Mouse (Mus musculus) heart, embryonic 12.5 days (tissue): ENCODE data around the gene Eng. TPM values are rescaled to one million over a fixed set of nuclear protein-coding genes. Genes with fewer than 3 reads are reported as not detected.

Experiments used
- ATAC-seq: fragments of 200-750 bp; cut with Nextera tagmentation; 2 replicates; pipeline ENCODE4 v1.8.0; 2017; ENCODE audit warnings: moderate TSS enrichment, moderate library complexity; ENCODE audit not compliant: insufficient number of reproducible peaks, low FRiP score
- H3K27ac ChIP-seq: fragments of 300-500 bp; sonication (generic); 2 replicates; pipeline ENCODE4 v1.5.1; 2016; ENCODE audit warnings: mild to moderate bottlenecking, moderate library complexity; ENCODE audit not compliant: poor library complexity, severe bottlenecking
- H3K27me3 ChIP-seq: fragments of 300-500 bp; sonication (generic); replicated peaks from 2 replicates; pipeline ENCODE4 v1.6.1; 2016; ENCODE audit warnings: mild to moderate bottlenecking, moderate library complexity
- H3K36me3 ChIP-seq: fragments of 300-500 bp; sonication (generic); 2 replicates; pipeline ENCODE4 v1.6.1; 2016; ENCODE audit warnings: mild to moderate bottlenecking, moderate library complexity
- H3K4me1 ChIP-seq: fragments of 300-500 bp; sonication (generic); replicated peaks from 2 replicates; pipeline ENCODE4 v1.6.1; 2016; ENCODE audit warnings: mild to moderate bottlenecking
- H3K4me2 ChIP-seq: fragments of 300-500 bp; sonication (generic); 2 replicates; pipeline ENCODE4 v1.6.1; 2016; ENCODE audit warnings: mild to moderate bottlenecking, moderate library complexity
- H3K4me3 ChIP-seq: fragments of 300-500 bp; sonication (generic); 2 replicates; pipeline ENCODE4 v1.5.1; 2016; ENCODE audit warnings: mild to moderate bottlenecking
- H3K9ac ChIP-seq: fragments of 300-500 bp; sonication (generic); 2 replicates; pipeline ENCODE4 v1.6.1; 2016; ENCODE audit warnings: mild to moderate bottlenecking, moderate library complexity
- H3K9me3 ChIP-seq: fragments of 300-500 bp; sonication (generic); replicated peaks from 2 replicates; pipeline ENCODE4 v1.6.1; 2016; ENCODE audit warnings: mild to moderate bottlenecking, moderate library complexity
- WGBS: fragments of 180-500 bp; shearing (Covaris S2); methylation state at CpG from one replicate; pipeline ENCODE4 v1.1.7; 2016; 5-methylcytosine and 5-hydroxymethylcytosine counted together
- polyA plus RNA-seq: library from polyadenylated mRNA; unstranded; fragments of >200 nt; fragmentation: Nextera tagmentation; extraction: Ambion mirVana; gene quantifications from 2 replicates; pipeline ENCODE4 v1.2.1, GENCODE M21; 2016

Gene Eng
- polyA plus RNA-seq, 1 experiment from 2014 or later: 159 TPM

DNA sequence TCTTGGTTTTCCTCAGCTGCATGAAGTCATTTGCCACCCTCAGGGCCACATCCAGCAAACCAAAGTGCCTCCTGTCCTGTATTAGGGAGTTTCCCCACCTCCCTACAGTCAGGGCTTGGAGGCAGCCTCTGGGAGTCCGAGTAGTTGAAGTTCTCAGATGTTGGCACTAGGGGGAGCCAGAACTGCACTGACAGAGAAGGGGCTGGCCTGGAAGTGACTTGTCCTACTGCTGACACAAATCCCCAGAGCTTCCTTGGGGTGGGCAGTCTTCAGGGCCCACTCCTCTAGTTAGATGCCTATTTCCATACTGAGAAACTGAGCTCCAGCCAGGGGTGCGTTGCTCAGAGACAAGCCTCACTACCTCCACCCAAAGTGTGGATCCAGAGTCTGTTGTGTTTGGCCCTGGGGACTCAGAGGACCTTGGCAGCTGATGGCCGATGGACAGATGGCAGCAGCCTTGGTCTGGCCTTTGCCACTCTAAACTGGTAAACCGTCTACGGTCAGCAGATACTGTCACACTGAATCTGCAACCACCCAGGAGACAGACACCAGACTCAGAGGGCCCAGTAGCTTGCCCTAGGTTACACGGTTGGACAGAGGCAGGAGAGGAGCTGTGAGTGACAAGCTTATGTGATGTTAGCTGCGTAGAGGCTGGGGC lies 14.5 kb upstream of the Eng start:
- ATAC-seq: peak; percentile 38

DNA sequence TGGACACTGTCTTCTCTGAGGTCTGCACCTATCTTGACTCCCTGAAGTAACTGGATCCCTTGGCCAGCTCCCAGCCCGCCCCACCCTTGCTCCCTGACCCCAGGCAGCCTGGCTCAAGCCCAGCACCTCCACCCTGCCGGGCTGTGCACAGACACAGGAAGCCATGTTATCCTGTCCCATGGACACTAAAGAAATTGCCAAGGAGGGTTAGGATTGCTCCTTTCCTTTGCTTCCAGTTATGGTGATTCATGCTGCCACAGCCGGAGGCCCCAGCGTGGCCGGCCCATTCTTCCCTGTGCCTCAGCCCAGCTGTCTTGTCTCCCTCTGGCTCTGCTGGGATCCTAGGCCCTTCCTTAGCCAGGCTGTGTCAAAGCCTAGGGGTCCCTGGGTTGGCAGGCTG lies 12.7 kb upstream of the Eng start:
- Histone ChIP-seq H3K4me3 (no peak overlapping the region), H3K4me2 (no peak overlapping the region), H3K27me3 (no peaks in the 10 kb centered on the region), H3K27ac (peak overlapping the region; percentile 63; the same call in 1 of the 2 replicates), H3K36me3 (peaks cover 53% of the 10 kb centered on the region), H3K9ac (no peak overlapping the region), H3K9me3 (no peaks in the 10 kb centered on the region), H3K4me1 (peaks cover 55% of the 10 kb centered on the region)
- no peak for ATAC-seq
- WGBS: 58% methylated on average over 5 of the region's 5 CpGs

More for the DNA sequence above, 14.5 kb upstream of the Eng start:
- no peaks in the 10 kb centered on the region for H3K9me3 ChIP-seq
- H3K27ac ChIP-seq: peak overlapping the region; percentile 35; the same call in 1 of the 2 replicates
- peaks cover 61% of the 10 kb centered on the region for H3K4me1 ChIP-seq
- H3K36me3 ChIP-seq: peaks cover 53% of the 10 kb centered on the region
- H3K9ac ChIP-seq: 0 out of 2 replicates have a peak overlapping the region, but pooled peaks have one; percentile 17
- 42% methylated on average over 7 of the region's 7 CpGs for WGBS
- H3K27me3 ChIP-seq: no peaks in the 10 kb centered on the region
- H3K4me2 ChIP-seq: no peak overlapping the region
- H3K4me3 ChIP-seq: no peak overlapping the region

- Histone ChIP-seq H3K4me2 (no peak overlapping the region), H3K9me3 (no peaks in the 10 kb centered on the region), H3K4me3 (no peak overlapping the region), H3K27ac (peak overlapping the region; percentile 41; the same call in 1 of the 2 replicates), H3K4me1 (peaks cover 53% of the 10 kb centered on the region), H3K27me3 (no peaks in the 10 kb centered on the region), H3K36me3 (peaks cover 53% of the 10 kb centered on the region), H3K9ac (no peak overlapping the region)
- no peak for ATAC-seq
- WGBS: 78% methylated on average over 10 of the region's 10 CpGs
These were observed 11.9 kb upstream of the Eng start for GRCm38 (mm10) chr2:32634277-32635105.

GRCm38 (mm10) chr2:32636617-32637016 lies 9.8 kb upstream of the Eng start:
- 69% methylated on average over 7 of the region's 7 CpGs for WGBS
- Histone ChIP-seq H3K4me3 (no peak overlapping the region), H3K9me3 (no peaks in the 10 kb centered on the region), H3K4me1 (peaks cover 57% of the 10 kb centered on the region), H3K9ac (no peak overlapping the region), H3K36me3 (peaks cover 34% of the 10 kb centered on the region), H3K27me3 (no peaks in the 10 kb centered on the region), H3K27ac (peak overlapping the region; percentile 40), H3K4me2 (no peak overlapping the region)
- no peak for ATAC-seq

GRCm38 (mm10) chr2:32637778-32638281 lies 8.6 kb upstream of the Eng start:
- H3K9me3 ChIP-seq: no peaks in the 10 kb centered on the region
- peak; percentile 79 for ATAC-seq
- H3K9ac ChIP-seq: peak overlapping the region; percentile 53; the same call in 1 of the 2 replicates
- peaks cover 24% of the 10 kb centered on the region for H3K36me3 ChIP-seq
- no peaks in the 10 kb centered on the region for H3K27me3 ChIP-seq
- no peak overlapping the region for H3K4me3 ChIP-seq
- H3K4me2 ChIP-seq: peak overlapping the region; percentile 31
- WGBS: 16% methylated on average over 11 of the region's 11 CpGs
- peak overlapping the region; percentile 40 for H3K27ac ChIP-seq
- H3K4me1 ChIP-seq: peaks cover 57% of the 10 kb centered on the region

DNA sequence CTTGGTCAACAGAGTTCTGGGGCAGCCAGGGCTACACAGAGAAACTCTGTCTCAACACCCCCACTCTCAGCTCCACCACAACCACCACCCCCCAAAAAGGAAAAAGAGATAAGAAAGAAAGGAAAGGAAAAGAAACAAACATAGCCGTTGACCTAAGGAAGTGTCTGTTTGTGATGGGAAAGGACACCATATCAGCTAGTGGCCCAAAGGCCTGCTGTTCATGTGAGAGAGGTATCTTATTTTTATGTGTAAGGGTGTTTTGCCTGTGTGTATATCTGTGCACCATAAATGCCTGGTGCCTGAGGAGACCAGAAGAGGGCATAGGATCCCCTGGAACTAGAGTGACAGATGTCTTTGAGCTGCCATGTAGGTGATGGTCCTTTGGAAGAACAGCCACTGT lies 6.8 kb upstream of the Eng start:
- Histone ChIP-seq H3K36me3 (peaks cover 6% of the 10 kb centered on the region), H3K4me1 (peaks cover 62% of the 10 kb centered on the region), H3K4me3 (no peak overlapping the region), H3K27ac (peak overlapping the region; percentile 61; the same call in 1 of the 2 replicates), H3K27me3 (no peaks in the 10 kb centered on the region), H3K9ac (no peak overlapping the region), H3K4me2 (no peak overlapping the region), H3K9me3 (no peaks in the 10 kb centered on the region)
- WGBS: 50% methylated on average over 1 of the region's 1 CpGs
- ATAC-seq: no peak

- H3K4me1 ChIP-seq: peaks cover 66% of the 10 kb centered on the region
- no peak overlapping the region for H3K4me2 ChIP-seq
- H3K9me3 ChIP-seq: no peaks in the 10 kb centered on the region
- no peak overlapping the region for H3K4me3 ChIP-seq
- H3K27ac ChIP-seq: peak overlapping the region; percentile 55; the same call in 1 of the 2 replicates
- H3K27me3 ChIP-seq: no peaks in the 10 kb centered on the region
- WGBS: 55% methylated on average over 6 of the region's 6 CpGs
- peak overlapping the region; percentile 35 for H3K9ac ChIP-seq
- no peak for ATAC-seq
- H3K36me3 ChIP-seq: no peaks in the 10 kb centered on the region
These were observed 5.8 kb upstream of the Eng start for GRCm38 (mm10) chr2:32640550-32641051.

DNA sequence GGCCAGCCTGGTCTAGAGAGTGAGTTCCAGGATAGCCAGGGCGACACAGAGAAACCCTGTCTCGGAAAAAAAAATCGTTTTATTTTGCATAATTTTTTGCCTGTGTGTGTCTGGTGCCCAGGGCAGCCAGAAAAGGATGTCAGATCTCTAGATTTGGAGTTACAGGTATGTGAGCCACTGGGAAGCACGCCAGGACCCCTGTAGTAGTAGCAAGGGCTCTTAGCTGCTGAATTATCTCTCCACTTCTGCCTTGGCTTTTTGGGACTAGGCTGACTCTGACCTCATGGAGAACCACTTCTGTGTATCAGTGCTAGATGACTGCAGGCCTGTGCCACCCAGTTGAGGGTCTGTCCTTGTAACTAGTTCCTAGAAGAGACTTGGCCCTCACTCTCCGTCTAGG lies 4.6 kb upstream of the Eng start:
- Histone ChIP-seq H3K27ac (peak overlapping the region; percentile 76; the same call in 1 of the 2 replicates), H3K9ac (no peak overlapping the region), H3K9me3 (no peaks in the 10 kb centered on the region), H3K4me3 (no peak overlapping the region), H3K36me3 (no peaks in the 10 kb centered on the region), H3K27me3 (no peaks in the 10 kb centered on the region), H3K4me2 (no peak overlapping the region), H3K4me1 (peaks cover 77% of the 10 kb centered on the region)
- no peak for ATAC-seq
- WGBS: 74% methylated on average over 5 of the region's 5 CpGs

- 48% methylated on average over 7 of the region's 7 CpGs for WGBS
- Histone ChIP-seq H3K36me3 (no peaks in the 10 kb centered on the region), H3K4me1 (peaks cover 69% of the 10 kb centered on the region), H3K9me3 (no peaks in the 10 kb centered on the region), H3K27me3 (no peaks in the 10 kb centered on the region), H3K4me3 (no peak overlapping the region), H3K4me2 (no peak overlapping the region), H3K27ac (peak overlapping the region; percentile 76), H3K9ac (peak overlapping the region; percentile 27; the same call in 1 of the 2 replicates)
- ATAC-seq: peak; percentile 54
These were observed 3.6 kb upstream of the Eng start for GRCm38 (mm10) chr2:32642813-32643212.

DNA sequence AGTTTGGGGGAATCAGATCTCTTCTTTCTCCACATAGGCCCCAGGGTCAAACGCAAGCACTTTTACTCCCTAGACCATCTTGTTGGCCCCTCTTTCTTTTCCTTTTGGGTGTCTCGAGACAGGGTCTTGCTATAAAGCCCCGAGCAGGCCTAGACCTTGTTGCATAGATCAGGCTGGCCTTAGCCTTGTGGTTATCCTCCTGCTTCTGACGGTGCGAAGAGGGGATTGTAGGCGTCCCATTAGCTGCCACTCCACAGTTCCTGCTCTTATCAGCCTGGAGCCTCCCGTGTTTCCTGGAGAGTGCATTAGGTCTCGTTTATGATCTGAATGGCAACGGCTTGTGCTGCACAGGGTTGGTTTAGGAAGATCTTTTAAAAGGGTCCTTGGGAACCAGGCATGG lies 2.3 kb upstream of the Eng start:
- WGBS: 37% methylated on average over 9 of the region's 9 CpGs
- H3K9ac ChIP-seq: no peak overlapping the region
- ATAC-seq: no peak

More for the DNA sequence above, 2.3 kb upstream of the Eng start:
- Histone ChIP-seq H3K27ac (peak overlapping the region; percentile 23), H3K4me3 (no peak overlapping the region), H3K4me2 (no peak overlapping the region), H3K36me3 (peaks cover 3% of the 10 kb centered on the region; the same call in 1 of the 2 replicates), H3K4me1 (peaks cover 62% of the 10 kb centered on the region), H3K27me3 (no peaks in the 10 kb centered on the region), H3K9me3 (no peaks in the 10 kb centered on the region)
